ENCODE assay signal across 12 mouse cellular contexts in genomic region chr5:76815035-76815434, GRCm38 (mm10).
A peak's percentile ranks its signal among the peaks of the same experiment; 100 is the strongest.
DNase-seq lines count a peak whose midpoint lies in the region; ATAC-seq and TF ChIP-seq lines count a peak whose summit lies in the region.
"Had no signal": no experiment of that assay in that cellular context is flagged by ENCODE, and none has a peak within 500 bp of the region (broad histone marks: within the 10 kb centered on the region; RNA-seq: fewer than 3 reads in every experiment).

No protein-coding gene starts in this region.

- 54% methylated on average over 11 of the region's 11 CpGs for WGBS in forebrain, embryonic 12.5 days
- 82% methylated on average over 11 of the region's 11 CpGs for WGBS in forebrain, embryonic 10.5 days
- WGBS in hindbrain, embryonic 14.5 days = 43% methylated on average over 11 of the region's 11 CpGs

- 0 out of 2 replicates have a peak, but pooled peaks cover 9% of the 10 kb centered on the region for H3K36me3 ChIP-seq in forebrain, embryonic 12.5 days (replicated peaks)
- peaks cover 38% of the 10 kb centered on the region for H3K36me3 ChIP-seq in forebrain, embryonic 10.5 days (replicated peaks)
- H3K36me3 ChIP-seq in ES-E14 (ENCODE audit: control insufficient read depth, insufficient read depth, low read length, poor library complexity, severe bottlenecking) = no peaks in the 10 kb centered on the region
- no peaks in the 10 kb centered on the region for H3K36me3 ChIP-seq in hindbrain, embryonic 14.5 days (replicated peaks; ENCODE audit: control insufficient read depth, insufficient read depth)
- H3K36me3 ChIP-seq: embryonic facial prominence, embryonic 13.5 days; liver, embryonic 13.5 days had no signal

- H3K4me2 ChIP-seq in forebrain, embryonic 12.5 days = no peak overlapping the region
- H3K4me2 ChIP-seq in hindbrain, embryonic 14.5 days (replicated peaks) = no peak overlapping the region
- H3K4me2 ChIP-seq: embryonic facial prominence, embryonic 13.5 days; heart, embryonic 11.5 days; liver, embryonic 13.5 days had no signal

- no peak for DNase-seq in forebrain, embryonic 10.5 days (ENCODE audit: extremely low spot score, low spot score)
- DNase-seq in layer of hippocampus, adult 11-12 months (ENCODE audit: low spot score) = peak; percentile 18
- no peak for DNase-seq in layer of hippocampus, adult 9-10 months (ENCODE audit: low spot score)
- DNase-seq in ES-E14 (ENCODE audit: low read depth, low spot score) = no peak
- DNase-seq in hindbrain, embryonic 14.5 days (ENCODE audit: low spot score) = peak; percentile 44
- DNase-seq in adrenal gland, adult (ENCODE audit: inconsistent age in 2 of 2, low spot score in 1 of 2) = no peak
- DNase-seq: liver, embryonic 13.5 days; lung, postnatal 10 days had no signal

- peak overlapping the region; percentile 67 for H3K27ac ChIP-seq in forebrain, embryonic 12.5 days
- no peak overlapping the region; the same call in 1 of the 2 replicates for H3K27ac ChIP-seq in forebrain, embryonic 10.5 days
- H3K27ac ChIP-seq in ES-E14 (ENCODE audit: insufficient read depth, low read depth, low read length, poor library complexity, severe bottlenecking) = no peak overlapping the region
- H3K27ac ChIP-seq in hindbrain, embryonic 14.5 days = peak overlapping the region; percentile 47; the same call in 1 of the 2 replicates
- H3K27ac ChIP-seq: embryonic facial prominence, embryonic 13.5 days; liver, embryonic 13.5 days had no signal

- H3K9me3 ChIP-seq in forebrain, embryonic 12.5 days = no peaks in the 10 kb centered on the region
- no peaks in the 10 kb centered on the region; the same call in 1 of the 2 replicates for H3K9me3 ChIP-seq in forebrain, embryonic 10.5 days
- no peaks in the 10 kb centered on the region for H3K9me3 ChIP-seq in ES-E14 (ENCODE audit: control insufficient read depth, insufficient read depth, low read depth, low read length)
- no peaks in the 10 kb centered on the region for H3K9me3 ChIP-seq in hindbrain, embryonic 14.5 days (ENCODE audit: control insufficient read depth, low read length)
- H3K9me3 ChIP-seq: embryonic facial prominence, embryonic 13.5 days; liver, embryonic 13.5 days had no signal

- peaks cover 34% of the 10 kb centered on the region for H3K4me1 ChIP-seq in forebrain, embryonic 12.5 days
- H3K4me1 ChIP-seq in forebrain, embryonic 10.5 days = peaks cover 16% of the 10 kb centered on the region
- H3K4me1 ChIP-seq in ES-E14 (ENCODE audit: control insufficient read depth in 2 of 2, insufficient read depth in 2 of 2, low read length in 2 of 2, poor library complexity in 1 of 2) = peaks cover 0 to 2% of the 10 kb centered on the region in 2 experiments; a peak in 2 of 4 replicates
- peaks cover 25% of the 10 kb centered on the region for H3K4me1 ChIP-seq in hindbrain, embryonic 14.5 days (replicated peaks; ENCODE audit: control insufficient read depth, insufficient read depth, low read length)
- H3K4me1 ChIP-seq: liver, embryonic 13.5 days had no signal

- no peak overlapping the region for H3K9ac ChIP-seq in forebrain, embryonic 12.5 days
- no peak overlapping the region for H3K9ac ChIP-seq in ES-E14 (ENCODE audit: insufficient read depth, low read depth, low read length, poor library complexity, severe bottlenecking)
- no peak overlapping the region for H3K9ac ChIP-seq in hindbrain, embryonic 14.5 days
- H3K9ac ChIP-seq: embryonic facial prominence, embryonic 13.5 days; liver, embryonic 13.5 days had no signal

- no peaks in the 10 kb centered on the region for H3K27me3 ChIP-seq in forebrain, embryonic 12.5 days
- H3K27me3 ChIP-seq in forebrain, embryonic 10.5 days (ENCODE audit: poor library complexity, severe bottlenecking) = no peaks in the 10 kb centered on the region
- no peaks in the 10 kb centered on the region for H3K27me3 ChIP-seq in hindbrain, embryonic 14.5 days (ENCODE audit: control insufficient read depth, insufficient read depth, low read length)
- H3K27me3 ChIP-seq: embryonic facial prominence, embryonic 13.5 days; liver, embryonic 13.5 days had no signal

- in situ Hi-C loops in ES-E14 (cut with MboI; ENCODE audit: low sequenced_read_pairs in 2 of 2, unreplicated experiment in 2 of 2) = no loop called here

- peak; percentile 50; the same call in 1 of the 2 replicates for ATAC-seq in forebrain, embryonic 12.5 days (ENCODE audit: low FRiP score)
- peak; percentile 44; the same call in 1 of the 2 replicates for ATAC-seq in hindbrain, embryonic 14.5 days (ENCODE audit: low FRiP score)
- ATAC-seq in CD4-positive, CD25-positive, alpha-beta regulatory T cell, adult 4 months = no peak

- H3K4me3 ChIP-seq in forebrain, embryonic 12.5 days (replicated peaks) = no peak overlapping the region
- H3K4me3 ChIP-seq in forebrain, embryonic 10.5 days = no peak overlapping the region
- H3K4me3 ChIP-seq in ES-E14 (ENCODE audit: insufficient read depth in 1 of 2, low read depth in 1 of 2, low read length in 2 of 2, poor library complexity in 1 of 2, severe bottlenecking in 1 of 2) = no peak overlapping the region
- no peak overlapping the region for H3K4me3 ChIP-seq in hindbrain, embryonic 14.5 days (replicated peaks; ENCODE audit: low read length)
- H3K4me3 ChIP-seq: embryonic facial prominence, embryonic 13.5 days; liver, embryonic 13.5 days had no signal

TF ChIP-seq in ES-E14, 5 proteins besides CTCF, POLR2A, EP300 and RAD21:
- TF ChIP-seq ZC3H11A (IDR thresholded peaks at IDR 0.05; ENCODE audit: borderline replicate concordance, low read depth, low read length) = 0 out of 2 replicates have a peak, but pooled peaks have one; percentile 0
- TF ChIP-seq CHD2 (IDR thresholded peaks at IDR 0.05; ENCODE audit: low read depth, low read length) = no peak

Comparison
In these comparisons a context has a peak if more than half of its experiments do, and no peak if none do; other contexts are left out.
1. H3K27ac ChIP-seq: peak in forebrain, embryonic 12.5 days (single experiment) and hindbrain, embryonic 14.5 days (single experiment); none in forebrain, embryonic 10.5 days (single experiment) and ES-E14 (single experiment).
2. DNase-seq: peak in layer of hippocampus, adult 11-12 months (single experiment) and hindbrain, embryonic 14.5 days (single experiment); none in forebrain, embryonic 10.5 days (single experiment), layer of hippocampus, adult 9-10 months (single experiment), ES-E14 (single experiment) and adrenal gland, adult (0 of 2).